Mouse (Mus musculus) midbrain, embryonic 10.5 days (tissue): ENCODE measurements around the gene Gm15517. TPM values are rescaled to one million over a fixed set of nuclear protein-coding genes. Genes with fewer than 3 reads are reported as not detected.
"Not testable (repeated sequence)": the region's sequence is repeated elsewhere in the genome, so short reads cannot be mapped to it uniquely, and the experiment has no call there.

Experiments
- DNase-seq: peaks from one replicate; pipeline ENCODE4 v3.0.0-alpha.2; 2017; ENCODE audit warnings: low spot score
- H3K27ac ChIP-seq: fragments of 300-500 bp; sonication (generic); replicated peaks from 2 replicates; pipeline ENCODE4 v1.5.1; 2016; ENCODE audit warnings: mild to moderate bottlenecking
- H3K27me3 ChIP-seq: fragments of 300-500 bp; sonication (generic); 2 replicates; pipeline ENCODE4 v1.6.1; 2016; ENCODE audit warnings: low read depth, mild to moderate bottlenecking; ENCODE audit not compliant: poor library complexity, severe bottlenecking
- H3K36me3 ChIP-seq: fragments of 300-500 bp; sonication (generic); 2 replicates; pipeline ENCODE4 v1.6.1; 2016; ENCODE audit warnings: mild to moderate bottlenecking, moderate library complexity
- H3K4me1 ChIP-seq: fragments of 300-500 bp; sonication (generic); 2 replicates; pipeline ENCODE4 v1.6.1; 2016
- H3K4me3 ChIP-seq: fragments of 300-500 bp; sonication (generic); 2 replicates; pipeline ENCODE4 v1.5.1; 2016; ENCODE audit warnings: mild to moderate bottlenecking, moderate library complexity
- H3K9me3 ChIP-seq: fragments of 300-500 bp; sonication (generic); replicated peaks from 2 replicates; pipeline ENCODE4 v1.6.1; 2016; ENCODE audit warnings: mild to moderate bottlenecking
- WGBS: fragments of 180-500 bp; shearing (Covaris S2); methylation state at CpG from one replicate; pipeline ENCODE4 v1.1.7; 2016; 5-methylcytosine and 5-hydroxymethylcytosine counted together
- polyA plus RNA-seq: library from polyadenylated mRNA; unstranded; fragments of >200 nt; fragmentation: Nextera tagmentation; extraction: Ambion mirVana; gene quantifications from 2 replicates; pipeline ENCODE4 v1.2.1, GENCODE M21; 2016

Gm15517 gene
- polyA plus RNA-seq = not detected in 2 replicates

GRCm38 (mm10) chr7:44261147-44261546 lies at the start of gene Gm15517:
TSS of gene Gm15517 (plus strand) at chr7:44261447.
- peaks cover 10% of the 10 kb centered on the region for H3K4me1 ChIP-seq
- no peak for DNase-seq
- peaks cover 50% of the 10 kb centered on the region for H3K27me3 ChIP-seq
- 61% methylated on average over 5 of the region's 5 CpGs for WGBS
- no peak within 1 kb of the TSS for H3K27ac ChIP-seq
- H3K9me3 ChIP-seq = no peaks in the 10 kb centered on the region
- H3K36me3 ChIP-seq = no peaks in the 10 kb centered on the region
- H3K4me3 ChIP-seq = no peak within 1 kb of the TSS

DNA sequence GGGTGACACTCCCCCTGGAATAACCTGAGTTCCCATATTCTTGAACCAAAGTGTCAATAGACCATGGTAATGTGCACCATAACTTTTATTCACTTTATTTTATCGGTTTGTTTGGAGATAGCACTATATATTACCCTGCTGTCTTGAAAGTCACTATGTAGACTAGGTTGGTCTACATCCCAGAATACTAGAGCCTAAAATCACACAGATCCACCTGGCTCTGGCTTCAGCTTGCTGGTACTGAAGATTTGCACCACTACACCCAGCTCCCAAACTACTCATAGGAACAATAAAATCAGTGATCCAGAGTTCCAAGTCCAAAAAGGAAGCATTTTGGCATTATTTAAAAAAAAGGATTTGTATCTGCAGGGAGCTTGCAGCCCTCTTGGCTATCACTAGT lies 45.6 kb upstream of the Gm15517 start, which contains the start of gene Klk1b5:
Gene Klk1b5, plus strand, starts transcription at position 301 of the 400 bp plus-strand sequence.
- no peaks in the 10 kb centered on the region for H3K27me3 ChIP-seq
- no peak within 1 kb of the TSS for H3K27ac ChIP-seq
- H3K4me1 ChIP-seq = no peaks in the 10 kb centered on the region
- 81% methylated on average over 1 of the region's 1 CpGs for WGBS
- no peak for DNase-seq
- no peak within 1 kb of the TSS for H3K4me3 ChIP-seq
- no peaks in the 10 kb centered on the region for H3K9me3 ChIP-seq
- H3K36me3 ChIP-seq = no peaks in the 10 kb centered on the region

GRCm38 (mm10) chr7:44221601-44222000 lies 39.6 kb upstream of the Gm15517 start:
- H3K27ac ChIP-seq, H3K27me3 ChIP-seq, H3K4me1 ChIP-seq, H3K36me3 ChIP-seq, H3K9me3 ChIP-seq, DNase-seq, H3K4me3 ChIP-seq: not testable (repeated sequence)
- 72% methylated on average over 9 of the region's 10 CpGs for WGBS

DNA sequence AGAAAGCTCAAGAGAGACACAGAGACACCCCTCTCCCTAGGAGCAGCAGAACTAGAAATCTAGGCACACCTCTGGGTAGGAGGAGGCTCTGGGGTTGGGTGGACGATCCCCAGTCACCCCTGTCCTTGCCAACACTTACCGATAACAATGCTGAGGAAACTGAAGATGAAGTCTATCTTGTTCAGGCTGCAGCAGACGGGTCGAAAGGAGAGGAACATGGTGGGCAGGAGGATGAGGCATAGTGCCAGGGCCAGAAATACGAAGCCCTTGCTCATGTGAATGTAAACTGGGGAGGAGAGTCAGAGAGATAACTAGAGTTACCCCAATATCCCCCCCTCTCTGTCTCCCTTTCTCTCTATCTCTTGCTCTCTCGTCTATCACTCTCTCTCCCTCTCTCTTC lies 38.9 kb upstream of the Gm15517 start:
- H3K4me1 ChIP-seq, H3K27me3 ChIP-seq, H3K36me3 ChIP-seq, H3K4me3 ChIP-seq, DNase-seq, H3K27ac ChIP-seq, H3K9me3 ChIP-seq: not testable (repeated sequence)
- 82% methylated on average over 6 of the region's 6 CpGs for WGBS

DNA sequence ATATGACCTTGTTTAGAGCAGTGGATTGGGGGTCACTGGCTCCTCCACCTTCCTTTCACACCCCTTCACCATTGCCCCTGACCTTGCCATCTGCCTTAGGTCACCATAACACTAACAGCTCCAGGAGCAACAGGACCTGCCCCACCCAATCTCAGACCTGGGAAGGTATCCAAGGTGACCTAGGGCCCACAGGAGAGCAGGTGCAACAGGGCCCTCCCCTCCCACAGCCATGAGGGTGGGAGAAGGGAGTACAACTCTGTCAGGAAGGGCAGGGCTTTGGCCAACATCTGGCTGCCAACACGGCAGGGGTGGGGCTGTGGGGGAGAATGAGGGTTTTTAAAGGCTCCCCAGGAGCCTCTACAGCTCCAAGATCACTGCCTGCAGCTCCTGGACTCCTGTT lies 36.2 kb upstream of the Gm15517 start, which contains the start of gene Klk1:
Gene Klk1, plus strand, starts transcription at position 285 of the 400 bp plus-strand sequence.
- Histone ChIP-seq H3K27ac (no peak within 1 kb of the TSS), H3K36me3 (no peaks in the 10 kb centered on the region), H3K4me3 (no peak within 1 kb of the TSS), H3K4me1 (no peaks in the 10 kb centered on the region), H3K27me3 (no peaks in the 10 kb centered on the region), H3K9me3 (no peaks in the 10 kb centered on the region)
- DNase-seq = no peak
- 46% methylated on average over 1 of the region's 1 CpGs for WGBS

DNA sequence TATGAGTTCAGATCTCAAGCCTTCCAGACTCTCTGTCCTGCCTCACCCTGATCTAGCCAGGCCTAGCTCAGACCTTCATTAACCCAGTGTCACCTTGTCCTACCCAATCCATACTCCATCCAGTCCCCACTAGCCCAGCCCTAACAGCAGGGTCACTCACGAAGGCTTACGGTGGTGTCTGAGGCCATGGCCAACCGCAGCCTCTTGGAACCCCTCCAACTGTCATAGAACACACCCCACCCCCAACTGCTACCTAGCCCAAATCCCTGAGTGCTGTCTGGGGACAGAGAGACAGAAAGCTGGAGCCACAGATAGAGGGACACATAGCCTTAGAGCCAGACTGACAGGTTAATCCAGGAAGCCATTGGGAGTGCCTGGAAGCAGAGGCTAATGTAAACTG lies 25.3 kb upstream of the Gm15517 start, which contains the start of gene Gm36864:
Gene Gm36864, plus strand, starts transcription at position 269 of the 400 bp plus-strand sequence.
- Histone ChIP-seq H3K27me3 (no peaks in the 10 kb centered on the region), H3K27ac (no peak within 1 kb of the TSS), H3K4me1 (no peaks in the 10 kb centered on the region), H3K36me3 (no peaks in the 10 kb centered on the region), H3K9me3 (no peaks in the 10 kb centered on the region; the same call in 1 of the 2 replicates), H3K4me3 (no peak within 1 kb of the TSS)
- DNase-seq = no peak
- 77% methylated on average over 3 of the region's 3 CpGs for WGBS

GRCm38 (mm10) chr7:44239913-44240312 lies 21.3 kb upstream of the Gm15517 start:
- Histone ChIP-seq H3K4me1 (no peaks in the 10 kb centered on the region), H3K27ac (no peak overlapping the region), H3K9me3 (no peaks in the 10 kb centered on the region; the same call in 1 of the 2 replicates), H3K27me3 (no peaks in the 10 kb centered on the region), H3K4me3 (no peak overlapping the region), H3K36me3 (no peaks in the 10 kb centered on the region)
- 58% methylated on average over 2 of the region's 2 CpGs for WGBS
- no peak for DNase-seq

DNA sequence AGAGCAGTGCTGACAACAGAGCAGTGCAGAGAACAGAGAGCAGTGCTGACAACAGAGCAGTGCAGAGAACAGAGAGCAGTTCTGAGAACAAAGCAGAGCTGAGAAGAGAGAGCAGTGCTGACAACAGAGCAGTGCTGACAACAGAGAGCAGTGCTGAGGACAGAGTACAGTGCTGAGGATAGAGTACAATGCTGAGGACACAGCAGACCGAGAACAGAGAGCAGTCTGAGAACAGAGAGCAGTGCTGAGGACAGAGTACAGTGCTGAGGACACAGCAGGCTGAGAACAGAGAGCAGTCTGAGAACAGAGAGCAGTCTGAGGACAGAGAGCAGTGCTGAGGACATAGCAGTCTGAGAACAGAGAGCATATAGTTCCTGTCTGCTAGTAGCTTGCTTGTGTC lies 20.5 kb upstream of the Gm15517 start:
- Histone ChIP-seq H3K9me3 (no peaks in the 10 kb centered on the region; the same call in 1 of the 2 replicates), H3K27me3 (no peaks in the 10 kb centered on the region), H3K36me3 (no peaks in the 10 kb centered on the region), H3K27ac (no peak overlapping the region), H3K4me1 (peaks cover 8% of the 10 kb centered on the region), H3K4me3 (no peak overlapping the region)
- 61% methylated on average over 1 of the region's 1 CpGs for WGBS
- no peak for DNase-seq

DNA sequence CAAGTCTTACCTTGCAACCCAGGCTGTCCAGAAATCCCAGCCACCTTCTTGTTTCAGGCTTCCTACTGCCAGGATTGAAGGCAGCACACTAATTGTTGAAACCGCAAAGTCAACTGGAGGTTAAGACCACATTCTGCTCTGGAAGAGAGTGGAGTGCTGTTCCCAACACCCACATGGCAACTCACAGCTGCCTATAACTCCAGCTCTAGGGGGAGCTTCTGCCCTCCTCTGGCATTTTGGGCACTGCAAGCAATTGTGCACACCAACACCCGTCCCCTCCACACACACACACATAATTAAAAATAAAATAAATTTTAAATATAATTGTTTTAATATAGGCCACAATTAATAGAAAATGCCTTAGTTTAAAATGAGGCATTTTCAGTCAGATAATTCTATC lies 20.1 kb upstream of the Gm15517 start:
- H3K36me3 ChIP-seq = no peaks in the 10 kb centered on the region
- no peaks in the 10 kb centered on the region; the same call in 1 of the 2 replicates for H3K9me3 ChIP-seq
- H3K27me3 ChIP-seq = no peaks in the 10 kb centered on the region
- H3K4me3 ChIP-seq = no peak overlapping the region
- 82% methylated on average over 2 of the region's 2 CpGs for WGBS
- H3K4me1 ChIP-seq = peaks cover 10% of the 10 kb centered on the region
- no peak overlapping the region for H3K27ac ChIP-seq
- no peak for DNase-seq

- peaks cover 14% of the 10 kb centered on the region for H3K36me3 ChIP-seq
- H3K9me3 ChIP-seq = no peaks in the 10 kb centered on the region; the same call in 1 of the 2 replicates
- 18% methylated on average over 1 of the region's 1 CpGs for WGBS
- no peak overlapping the region for H3K27ac ChIP-seq
- H3K4me3 ChIP-seq = no peak overlapping the region
- no peak for DNase-seq
- H3K4me1 ChIP-seq = peaks cover 19% of the 10 kb centered on the region
- H3K27me3 ChIP-seq = no peaks in the 10 kb centered on the region
These were observed 17.2 kb upstream of the Gm15517 start for GRCm38 (mm10) chr7:44244080-44244479.

DNA sequence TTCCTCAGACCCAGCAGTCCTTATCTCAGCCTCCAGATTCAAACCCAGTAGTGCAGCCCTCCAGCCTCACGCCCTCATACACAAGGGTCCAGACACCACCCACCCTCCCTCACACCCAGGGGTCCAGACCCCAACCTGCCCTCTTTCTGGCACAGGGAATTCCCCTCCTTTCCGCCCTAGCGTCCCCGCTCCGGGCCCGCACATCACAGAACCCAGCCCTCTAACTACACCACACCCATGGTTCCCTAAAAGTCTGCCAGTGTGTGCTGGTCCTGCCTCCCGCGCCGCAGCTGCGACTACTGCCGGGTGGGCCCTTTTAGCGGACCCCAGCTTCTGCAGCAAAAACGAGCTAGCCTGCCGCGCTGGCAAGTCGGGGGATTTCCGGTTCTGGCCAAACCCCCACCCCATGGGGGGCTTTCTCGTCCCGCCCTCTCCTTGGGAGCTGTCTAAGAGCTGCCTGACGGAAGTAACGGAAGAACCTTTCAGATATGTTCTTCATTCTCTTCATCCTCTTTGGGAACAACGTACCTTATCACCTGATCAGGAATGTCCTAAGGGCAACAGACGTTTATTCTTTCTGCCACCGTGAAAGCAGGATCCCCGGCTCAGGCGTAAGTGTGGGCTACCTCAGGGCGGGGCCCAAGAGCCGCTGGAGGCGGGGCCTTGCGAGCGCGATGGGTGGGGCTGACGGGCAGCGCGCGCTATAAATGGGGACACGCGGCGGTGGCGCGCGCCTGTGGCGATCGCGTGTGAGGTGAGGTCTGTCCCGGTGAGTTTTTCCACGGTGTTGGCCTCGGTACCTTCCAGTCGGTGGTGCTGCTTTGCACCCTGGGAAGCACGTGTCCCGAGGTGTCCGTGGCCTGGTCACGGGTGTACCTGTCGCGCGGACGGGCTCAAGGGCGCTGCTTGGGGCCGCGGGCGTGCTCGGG lies 14.9 kb upstream of the Gm15517 start, which contains the start of the genes 1700028J19Rik and 2410002F23Rik:
Gene 1700028J19Rik, minus strand, starts transcription at position 641 of the 929 bp plus-strand sequence.
Gene 2410002F23Rik, plus strand, starts transcription at position 668 of the 929 bp plus-strand sequence.
- H3K27ac ChIP-seq = peak within 1 kb of the TSS; percentile 95
- H3K9me3 ChIP-seq = no peaks in the 10 kb centered on the region
- DNase-seq = peak; percentile 91
- WGBS = under 1% methylated on average over 62 of the region's 62 CpGs
- peaks cover 36% of the 10 kb centered on the region for H3K36me3 ChIP-seq
- no peaks in the 10 kb centered on the region for H3K27me3 ChIP-seq
- H3K4me1 ChIP-seq = peaks cover 30% of the 10 kb centered on the region
- H3K4me3 ChIP-seq = peak within 1 kb of the TSS; percentile 73

DNA sequence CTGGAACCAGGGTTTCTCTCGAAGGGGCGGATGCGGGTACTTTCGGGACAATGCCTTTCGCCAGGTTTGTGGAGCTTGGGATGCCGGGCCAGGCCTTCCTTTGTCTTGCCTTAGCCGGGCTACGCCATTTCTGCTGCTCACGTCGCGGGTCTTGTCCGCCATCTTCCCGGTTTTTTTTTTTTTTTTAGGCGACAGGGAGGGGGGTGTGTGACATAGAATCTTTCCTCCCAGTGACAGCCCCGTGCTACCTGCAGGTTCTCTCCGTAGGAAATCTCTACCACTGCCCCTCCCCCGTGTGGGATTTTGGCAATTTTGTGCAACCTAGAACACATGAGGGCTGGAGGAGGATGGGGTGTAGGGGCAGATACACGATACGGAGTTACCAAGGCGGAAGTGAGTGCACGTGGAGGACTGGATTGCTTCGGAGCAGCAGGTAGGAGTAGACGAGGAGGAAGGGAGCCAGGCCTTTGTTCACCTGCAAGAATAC lies 14.2 kb upstream of the Gm15517 start:
- Histone ChIP-seq H3K27ac (peak overlapping the region; percentile 95), H3K9me3 (no peaks in the 10 kb centered on the region), H3K4me1 (peaks cover 30% of the 10 kb centered on the region), H3K27me3 (no peaks in the 10 kb centered on the region), H3K36me3 (peaks cover 43% of the 10 kb centered on the region), H3K4me3 (peak overlapping the region; percentile 73)
- DNase-seq = no peak
- under 1% methylated on average over 23 of the region's 23 CpGs for WGBS

GRCm38 (mm10) chr7:44247971-44248370 lies 13.3 kb upstream of the Gm15517 start:
- Histone ChIP-seq H3K27me3 (no peaks in the 10 kb centered on the region), H3K27ac (no peak overlapping the region), H3K36me3 (peaks cover 53% of the 10 kb centered on the region), H3K4me1 (peaks cover 30% of the 10 kb centered on the region), H3K4me3 (peak overlapping the region; percentile 73), H3K9me3 (no peaks in the 10 kb centered on the region)
- no peak for DNase-seq
- WGBS = 92% methylated on average over 2 of the region's 2 CpGs
